24 mouse cellular contexts compared by ENCODE assay signal in the genomic region with DNA sequence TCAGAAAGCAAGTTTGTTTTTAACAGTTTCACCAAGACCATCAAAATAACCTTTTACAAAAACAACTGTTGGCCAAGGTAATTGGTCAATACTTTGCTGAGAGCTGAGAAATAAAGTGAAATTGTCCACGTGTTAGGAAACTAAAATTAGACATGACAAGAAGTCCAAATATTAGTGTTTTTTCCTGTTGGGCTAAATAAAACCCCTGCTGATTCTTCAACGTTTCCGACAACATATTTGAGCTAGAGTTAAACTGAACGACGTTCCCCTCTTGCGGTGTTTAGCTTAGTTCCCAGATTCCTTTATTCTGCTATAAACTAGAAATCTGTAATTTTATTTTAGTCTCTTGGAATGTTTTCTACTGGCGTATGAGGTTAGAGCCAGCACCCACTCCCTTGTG.
DNase-seq lines count a peak whose midpoint lies in the region; TF ChIP-seq lines count a peak whose summit lies in the region.
"Had no signal": no experiment of that assay in that cellular context is flagged by ENCODE, and none has a peak within 500 bp of the region (broad histone marks: within the 10 kb centered on the region; RNA-seq: fewer than 3 reads in every experiment).

No protein-coding gene starts in this region.

- H3K27ac ChIP-seq in gastrocnemius, adult 2 months, result peak overlapping the region; percentile 70
- H3K27ac ChIP-seq in kidney, adult 2 months (ENCODE audit: insufficient read depth, low read depth, low read length), result peak overlapping the region; percentile 68
- H3K27ac ChIP-seq in left cerebral cortex, adult 2 months, result peak overlapping the region; percentile 33; the same call in 1 of the 2 replicates
- no peak overlapping the region for H3K27ac ChIP-seq in midbrain, embryonic 10.5 days (replicated peaks)
- H3K27ac ChIP-seq: forebrain, embryonic 10.5 days; forebrain, embryonic 13.5 days; heart, embryonic 15.5 days; hindbrain, embryonic 14.5 days; hindbrain, postnatal 0 days had no signal

- TF ChIP-seq CTCF in gastrocnemius, adult 2 months (IDR thresholded peaks at IDR 0.05), result no peak
- no peak for TF ChIP-seq CTCF in kidney, adult 2 months (conservative IDR thresholded peaks at IDR 0.05; ENCODE audit: insufficient read depth, insufficient read length, low read depth, low read length)
- no peak for TF ChIP-seq CTCF in left cerebral cortex, adult 2 months (IDR thresholded peaks at IDR 0.05)

- WGBS in kidney, adult 2 months, result 62% methylated on average over 7 of the region's 7 CpGs
- WGBS in midbrain, embryonic 10.5 days, result 84% methylated on average over 7 of the region's 7 CpGs

- DNase-seq in gastrocnemius, adult 2 months, result no peak
- no peak for DNase-seq in gastrocnemius, adult 8-10 months (ENCODE audit: low spot score in 2 of 2)
- peak; percentile 54 for DNase-seq in kidney, adult 2 months
- DNase-seq in kidney, postnatal 25 days, result no peak
- DNase-seq in left cerebral cortex, adult 2 months (ENCODE audit: extremely low spot score in 1 of 2, low spot score in 2 of 2), result no peak
- no peak for DNase-seq in left cerebral cortex, adult 11 months (ENCODE audit: low spot score)
- no peak for DNase-seq in midbrain, embryonic 10.5 days (ENCODE audit: low spot score)
- DNase-seq: adrenal gland, postnatal 14 days; B cell, adult 2 months; cerebellum, adult 18-20 months; cerebellum, adult 9-10 months; cerebellum, postnatal 14 days; gastrocnemius, postnatal 25 days; heart, adult 18-20 months; heart, postnatal 4 days had no signal

- intact Hi-C loops in gastrocnemius, adult 2 months (cut with DNase I), result no loop called here
- intact Hi-C loops in left cerebral cortex, adult 2 months (cut with DNase I), result no loop called here

- H3K27me3 ChIP-seq in kidney, adult 2 months (replicated peaks; ENCODE audit: control insufficient read depth, insufficient read depth, low read length), result no peaks in the 10 kb centered on the region
- H3K27me3 ChIP-seq in midbrain, embryonic 10.5 days (ENCODE audit: low read depth, poor library complexity, severe bottlenecking), result no peaks in the 10 kb centered on the region
- H3K27me3 ChIP-seq: CH12.LX; forebrain, embryonic 13.5 days; heart, embryonic 12.5 days; heart, embryonic 15.5 days; Patski had no signal

- no peaks in the 10 kb centered on the region for H3K36me3 ChIP-seq in kidney, adult 2 months (ENCODE audit: control insufficient read depth, insufficient read depth, low read length)
- no peaks in the 10 kb centered on the region for H3K36me3 ChIP-seq in midbrain, embryonic 10.5 days
- H3K36me3 ChIP-seq: forebrain, embryonic 10.5 days; G1E; heart, embryonic 12.5 days; heart, embryonic 15.5 days had no signal

- H3K4me3 ChIP-seq in gastrocnemius, adult 2 months, result peak overlapping the region; percentile 37
- no peak overlapping the region for H3K4me3 ChIP-seq in kidney, adult 2 months (ENCODE audit: insufficient read depth, low read depth, low read length)
- no peak overlapping the region for H3K4me3 ChIP-seq in left cerebral cortex, adult 2 months
- no peak overlapping the region for H3K4me3 ChIP-seq in midbrain, embryonic 10.5 days
- H3K4me3 ChIP-seq: forebrain, embryonic 10.5 days; forebrain, embryonic 13.5 days; heart, embryonic 12.5 days; heart, embryonic 15.5 days had no signal

- TF ChIP-seq POLR2A in kidney, adult 2 months (IDR thresholded peaks at IDR 0.05; ENCODE audit: low read depth, low read length), result no peak

- no peaks in the 10 kb centered on the region for H3K9me3 ChIP-seq in midbrain, embryonic 10.5 days (replicated peaks)
- H3K9me3 ChIP-seq: forebrain, embryonic 10.5 days; forebrain, embryonic 13.5 days; G1E; heart, embryonic 12.5 days; heart, embryonic 15.5 days had no signal

- H3K4me1 ChIP-seq in kidney, adult 2 months (ENCODE audit: control insufficient read depth, insufficient read depth, low read length), result peaks cover 4% of the 10 kb centered on the region; the same call in 1 of the 2 replicates
- H3K4me1 ChIP-seq in midbrain, embryonic 10.5 days, result peaks cover 19% of the 10 kb centered on the region
- H3K4me1 ChIP-seq: heart, embryonic 15.5 days had no signal
